Mouse (Mus musculus) erythroblast, embryonic 14.5 days (primary cell): Measurements from ENCODE around the gene Sult2a3.

Source experiments
- GATA1 ChIP-seq: IDR thresholded peaks from 2 replicates; pipeline ENCODE4 v1.6.1; 2012; ENCODE audit warnings: low read length, inconsistent platforms, mixed read lengths
- TAL1 ChIP-seq: IDR thresholded peaks from 3 replicates; pipeline ENCODE4 v1.6.1; 2012; ENCODE audit warnings: low read length, inconsistent platforms, mixed read lengths

DNA sequence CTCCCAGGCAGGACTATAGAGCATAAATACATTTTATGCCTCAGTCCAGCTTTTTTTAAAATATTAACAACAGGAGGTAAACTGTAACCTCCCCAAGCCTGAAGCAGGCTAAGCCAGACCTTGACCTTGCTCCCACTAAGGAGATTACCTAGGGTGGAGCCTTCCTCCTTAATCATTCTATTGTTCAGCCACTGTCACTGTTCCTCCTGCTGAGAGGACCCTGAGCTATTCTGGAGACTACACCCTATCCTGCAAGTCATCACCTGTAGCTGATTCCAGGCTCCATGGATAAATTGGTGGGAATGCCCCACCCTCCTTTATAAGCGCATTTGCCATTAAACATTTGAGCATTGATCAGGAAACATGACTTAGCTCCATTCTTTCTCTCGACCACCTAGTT lies 2.4 kb downstream of the Sult2a3 start:
- no peak for TF ChIP-seq TAL1
- no peak for TF ChIP-seq GATA1
